Mouse (Mus musculus) midbrain, embryonic 12.5 days (tissue): Measurements from ENCODE around the gene Col6a6. TPM values are rescaled to one million over a fixed set of nuclear protein-coding genes. Genes with fewer than 3 reads are reported as not detected.
A peak's percentile ranks its signal among the peaks of the same experiment; 100 is the strongest.

Source experiments
- ATAC-seq: fragments of 200-750 bp; cut with Nextera tagmentation; 2 replicates; pipeline ENCODE4 v1.8.0; 2017; ENCODE audit warnings: low read depth, moderate TSS enrichment, moderate library complexity; ENCODE audit not compliant: low FRiP score
- H3K27ac ChIP-seq: fragments of 300-500 bp; sonication (generic); replicated peaks from 2 replicates; pipeline ENCODE4 v1.5.1; 2016; ENCODE audit warnings: mild to moderate bottlenecking
- H3K27me3 ChIP-seq: fragments of 300-500 bp; sonication (generic); 2 replicates; pipeline ENCODE4 v1.6.1; 2016; ENCODE audit warnings: mild to moderate bottlenecking
- H3K36me3 ChIP-seq: fragments of 300-500 bp; sonication (generic); 2 replicates; pipeline ENCODE4 v1.6.1; 2016
- H3K4me1 ChIP-seq: fragments of 300-500 bp; sonication (generic); 2 replicates; pipeline ENCODE4 v1.6.1; 2016
- H3K4me2 ChIP-seq: fragments of 300-500 bp; sonication (generic); replicated peaks from 2 replicates; pipeline ENCODE4 v1.6.1; 2016; ENCODE audit warnings: mild to moderate bottlenecking, moderate library complexity
- H3K4me3 ChIP-seq: fragments of 300-500 bp; sonication (generic); 2 replicates; pipeline ENCODE4 v1.5.1; 2016; ENCODE audit warnings: mild to moderate bottlenecking
- H3K9ac ChIP-seq: fragments of 300-500 bp; sonication (generic); replicated peaks from 2 replicates; pipeline ENCODE4 v1.6.1; 2016; ENCODE audit warnings: mild to moderate bottlenecking, moderate library complexity
- H3K9me3 ChIP-seq: fragments of 300-500 bp; sonication (generic); 2 replicates; pipeline ENCODE4 v1.6.1; 2016; ENCODE audit warnings: mild to moderate bottlenecking
- WGBS: fragments of 180-500 bp; shearing (Covaris S2); methylation state at CpG from one replicate; pipeline ENCODE4 v1.1.7; 2016; 5-methylcytosine and 5-hydroxymethylcytosine counted together
- polyA plus RNA-seq: library from polyadenylated mRNA; unstranded; fragments of >200 nt; fragmentation: Nextera tagmentation; extraction: Ambion mirVana; gene quantifications from 2 replicates; pipeline ENCODE4 v1.2.1, GENCODE M21; 2016

Col6a6 gene
- polyA plus RNA-seq, 1 experiment from 2014 or later: 0.23 TPM

GRCm38 (mm10) chr9:105693056-105693455, 134.9 kb downstream of the Col6a6 start:
- no peaks in the 10 kb centered on the region for H3K9me3 ChIP-seq
- no peak overlapping the region for H3K9ac ChIP-seq
- H3K27ac ChIP-seq: no peak overlapping the region
- H3K4me3 ChIP-seq: no peak overlapping the region
- H3K27me3 ChIP-seq: no peaks in the 10 kb centered on the region
- H3K36me3 ChIP-seq: peaks cover 14% of the 10 kb centered on the region
- no peak overlapping the region for H3K4me2 ChIP-seq
- peaks cover 6% of the 10 kb centered on the region; the same call in 1 of the 2 replicates for H3K4me1 ChIP-seq
- WGBS: 84% methylated on average over 9 of the region's 9 CpGs
- ATAC-seq: no peak

- no peak for ATAC-seq
- Histone ChIP-seq H3K4me3 (no peak overlapping the region), H3K9ac (no peak overlapping the region), H3K4me2 (no peak overlapping the region), H3K4me1 (peaks cover 6% of the 10 kb centered on the region; the same call in 1 of the 2 replicates), H3K36me3 (peaks cover 19% of the 10 kb centered on the region), H3K27ac (no peak overlapping the region), H3K9me3 (no peaks in the 10 kb centered on the region), H3K27me3 (no peaks in the 10 kb centered on the region)
- 95% methylated on average over 14 of the region's 14 CpGs for WGBS
Observed at GRCm38 (mm10) chr9:105692472-105692871, 135.5 kb downstream of the Col6a6 start.

- ATAC-seq: no peak
- H3K9ac ChIP-seq: no peak overlapping the region
- H3K27ac ChIP-seq: no peak overlapping the region
- no peaks in the 10 kb centered on the region for H3K27me3 ChIP-seq
- peaks cover 6% of the 10 kb centered on the region; the same call in 1 of the 2 replicates for H3K4me1 ChIP-seq
- H3K36me3 ChIP-seq: peaks cover 49% of the 10 kb centered on the region
- no peak overlapping the region for H3K4me3 ChIP-seq
- WGBS: 31% methylated on average over 7 of the region's 7 CpGs
- no peak overlapping the region for H3K4me2 ChIP-seq
- no peaks in the 10 kb centered on the region for H3K9me3 ChIP-seq
Observed at GRCm38 (mm10) chr9:105689485-105689884, 138.5 kb downstream of the Col6a6 start.

GRCm38 (mm10) chr9:105684549-105685165, 143.3 kb downstream of the Col6a6 start:
- no peak for ATAC-seq
- H3K4me2 ChIP-seq: no peak overlapping the region
- no peak overlapping the region for H3K4me3 ChIP-seq
- peaks cover 62% of the 10 kb centered on the region for H3K36me3 ChIP-seq
- H3K27me3 ChIP-seq: no peaks in the 10 kb centered on the region
- no peak overlapping the region for H3K27ac ChIP-seq
- no peak overlapping the region for H3K9ac ChIP-seq
- WGBS: 93% methylated on average over 13 of the region's 13 CpGs
- H3K9me3 ChIP-seq: no peaks in the 10 kb centered on the region
- peaks cover 6% of the 10 kb centered on the region; the same call in 1 of the 2 replicates for H3K4me1 ChIP-seq

- no peaks in the 10 kb centered on the region for H3K27me3 ChIP-seq
- no peaks in the 10 kb centered on the region for H3K9me3 ChIP-seq
- H3K4me1 ChIP-seq: no peaks in the 10 kb centered on the region
- no peak overlapping the region for H3K4me2 ChIP-seq
- no peak for ATAC-seq
- H3K36me3 ChIP-seq: peaks cover 64% of the 10 kb centered on the region
- H3K4me3 ChIP-seq: no peak overlapping the region
- 75% methylated on average over 7 of the region's 7 CpGs for WGBS
- H3K9ac ChIP-seq: no peak overlapping the region
- H3K27ac ChIP-seq: no peak overlapping the region; the same call in 1 of the 2 replicates
Observed at GRCm38 (mm10) chr9:105681386-105681785, 146.6 kb downstream of the Col6a6 start.

GRCm38 (mm10) chr9:105675941-105676340, 152.0 kb downstream of the Col6a6 start:
- Histone ChIP-seq H3K9me3 (no peaks in the 10 kb centered on the region), H3K9ac (no peak overlapping the region), H3K4me2 (no peak overlapping the region), H3K4me1 (no peaks in the 10 kb centered on the region), H3K4me3 (no peak overlapping the region), H3K27me3 (no peaks in the 10 kb centered on the region), H3K36me3 (peaks cover 46% of the 10 kb centered on the region), H3K27ac (no peak overlapping the region)
- 87% methylated on average over 11 of the region's 11 CpGs for WGBS
- ATAC-seq: no peak

- Histone ChIP-seq H3K4me1 (no peaks in the 10 kb centered on the region), H3K4me2 (no peak overlapping the region), H3K27ac (no peak overlapping the region), H3K9me3 (no peaks in the 10 kb centered on the region), H3K36me3 (peaks cover 52% of the 10 kb centered on the region), H3K4me3 (no peak overlapping the region), H3K9ac (no peak overlapping the region), H3K27me3 (no peaks in the 10 kb centered on the region)
- ATAC-seq: no peak
- WGBS: 77% methylated on average over 2 of the region's 2 CpGs
Observed at GRCm38 (mm10) chr9:105672032-105672431, 155.9 kb downstream of the Col6a6 start.

GRCm38 (mm10) chr9:105670916-105671315, 157.0 kb downstream of the Col6a6 start:
- WGBS: 97% methylated on average over 4 of the region's 4 CpGs
- H3K36me3 ChIP-seq: peaks cover 52% of the 10 kb centered on the region
- H3K9me3 ChIP-seq: no peaks in the 10 kb centered on the region
- no peak overlapping the region for H3K4me3 ChIP-seq
- H3K4me1 ChIP-seq: no peaks in the 10 kb centered on the region
- no peak for ATAC-seq
- no peak overlapping the region for H3K9ac ChIP-seq
- no peak overlapping the region for H3K4me2 ChIP-seq
- no peaks in the 10 kb centered on the region for H3K27me3 ChIP-seq
- H3K27ac ChIP-seq: no peak overlapping the region

- no peak overlapping the region for H3K27ac ChIP-seq
- no peak overlapping the region for H3K4me3 ChIP-seq
- no peak for ATAC-seq
- H3K36me3 ChIP-seq: peaks cover 81% of the 10 kb centered on the region
- no peaks in the 10 kb centered on the region for H3K4me1 ChIP-seq
- WGBS: 92% methylated on average over 7 of the region's 7 CpGs
- H3K4me2 ChIP-seq: no peak overlapping the region
- no peaks in the 10 kb centered on the region for H3K27me3 ChIP-seq
- no peak overlapping the region for H3K9ac ChIP-seq
- no peaks in the 10 kb centered on the region for H3K9me3 ChIP-seq
Observed at GRCm38 (mm10) chr9:105665269-105665668, 162.7 kb downstream of the Col6a6 start.

GRCm38 (mm10) chr9:105659877-105660276, 168.1 kb downstream of the Col6a6 start:
- Histone ChIP-seq H3K27ac (no peak overlapping the region), H3K4me1 (no peaks in the 10 kb centered on the region), H3K9ac (no peak overlapping the region), H3K27me3 (no peaks in the 10 kb centered on the region), H3K9me3 (no peaks in the 10 kb centered on the region), H3K4me2 (no peak overlapping the region), H3K4me3 (no peak overlapping the region), H3K36me3 (peaks cover 59% of the 10 kb centered on the region)
- peak; percentile 47; the same call in 1 of the 2 replicates for ATAC-seq
- WGBS: 88% methylated on average over 6 of the region's 6 CpGs

GRCm38 (mm10) chr9:105658216-105658615, 169.7 kb downstream of the Col6a6 start:
- H3K4me2 ChIP-seq: no peak overlapping the region
- no peak overlapping the region for H3K4me3 ChIP-seq
- H3K27me3 ChIP-seq: no peaks in the 10 kb centered on the region
- H3K9ac ChIP-seq: no peak overlapping the region
- no peaks in the 10 kb centered on the region for H3K4me1 ChIP-seq
- H3K9me3 ChIP-seq: no peaks in the 10 kb centered on the region
- peaks cover 56% of the 10 kb centered on the region for H3K36me3 ChIP-seq
- no peak overlapping the region for H3K27ac ChIP-seq
- 96% methylated on average over 12 of the region's 12 CpGs for WGBS
- ATAC-seq: no peak

GRCm38 (mm10) chr9:105656189-105656588, 171.8 kb downstream of the Col6a6 start:
- no peak overlapping the region for H3K4me2 ChIP-seq
- peaks cover 54% of the 10 kb centered on the region for H3K36me3 ChIP-seq
- no peak for ATAC-seq
- H3K4me1 ChIP-seq: no peaks in the 10 kb centered on the region
- 84% methylated on average over 2 of the region's 2 CpGs for WGBS
- no peak overlapping the region for H3K27ac ChIP-seq
- H3K27me3 ChIP-seq: no peaks in the 10 kb centered on the region
- no peak overlapping the region for H3K9ac ChIP-seq
- H3K9me3 ChIP-seq: no peaks in the 10 kb centered on the region
- H3K4me3 ChIP-seq: no peak overlapping the region
